8 mouse cellular contexts compared by ENCODE assay signal in genomic region chr14:20641438-20641875, GRCm38 (mm10). TPM values are rescaled to one million over a fixed set of nuclear protein-coding genes. Genes with fewer than 3 reads are reported as not detected.
DNase-seq lines count a peak whose midpoint lies in the region; ATAC-seq and TF ChIP-seq lines count a peak whose summit lies in the region.

No protein-coding gene starts in this region.

- no peak for ATAC-seq in kidney, embryonic 16.5 days (ENCODE audit: low FRiP score, low TSS enrichment)
- no peak for ATAC-seq in hindbrain, embryonic 12.5 days (ENCODE audit: low FRiP score)
- no peak for ATAC-seq in midbrain, embryonic 14.5 days (ENCODE audit: low FRiP score, low TSS enrichment)
- no peak for ATAC-seq in megakaryocyte-erythroid progenitor cell, adult 5-6 weeks (replicated peaks; ENCODE audit: low FRiP score, low TSS enrichment, poor library complexity, severe bottlenecking)

- no peaks in the 10 kb centered on the region for H3K36me3 ChIP-seq in kidney, embryonic 16.5 days (ENCODE audit: insufficient read depth, low read length)
- no peaks in the 10 kb centered on the region for H3K36me3 ChIP-seq in hindbrain, embryonic 12.5 days
- no peaks in the 10 kb centered on the region for H3K36me3 ChIP-seq in midbrain, embryonic 14.5 days (ENCODE audit: control insufficient read depth, insufficient read depth, low read length)

- peak overlapping the region; percentile 90 for H3K4me3 ChIP-seq in kidney, embryonic 16.5 days (ENCODE audit: low read length)
- H3K4me3 ChIP-seq in bone marrow, adult 2 months (replicated peaks; ENCODE audit: control insufficient read depth, low read depth, low read length), result peak overlapping the region; percentile 87
- peak overlapping the region; percentile 85 for H3K4me3 ChIP-seq in hindbrain, embryonic 12.5 days
- peak overlapping the region; percentile 82 for H3K4me3 ChIP-seq in midbrain, embryonic 14.5 days (replicated peaks; ENCODE audit: low read depth, low read length)

- peak overlapping the region; percentile 93 for H3K27ac ChIP-seq in kidney, embryonic 16.5 days (ENCODE audit: low read length)
- peak overlapping the region; percentile 71; the same call in 1 of the 2 replicates for H3K27ac ChIP-seq in bone marrow, adult 2 months (ENCODE audit: control insufficient read depth, insufficient read depth, low read depth, low read length, poor library complexity)
- peak overlapping the region; percentile 95 for H3K27ac ChIP-seq in hindbrain, embryonic 12.5 days
- peak overlapping the region; percentile 93 for H3K27ac ChIP-seq in midbrain, embryonic 14.5 days (replicated peaks; ENCODE audit: low read depth, low read length)

- H3K9ac ChIP-seq in kidney, embryonic 16.5 days (replicated peaks; ENCODE audit: low read length), result peak overlapping the region; percentile 95
- H3K9ac ChIP-seq in hindbrain, embryonic 12.5 days, result peak overlapping the region; percentile 87
- peak overlapping the region; percentile 83 for H3K9ac ChIP-seq in midbrain, embryonic 14.5 days (replicated peaks; ENCODE audit: low read length)

- TF ChIP-seq CTCF in bone marrow, adult 2 months (IDR thresholded peaks at IDR 0.05; ENCODE audit: control insufficient read depth, insufficient read depth, low read length), result no peak

- no peaks in the 10 kb centered on the region for H3K27me3 ChIP-seq in kidney, embryonic 16.5 days (ENCODE audit: insufficient read depth, low read length)
- H3K27me3 ChIP-seq in hindbrain, embryonic 12.5 days, result no peaks in the 10 kb centered on the region
- H3K27me3 ChIP-seq in midbrain, embryonic 14.5 days (ENCODE audit: control insufficient read depth, insufficient read depth, low read length), result no peaks in the 10 kb centered on the region

- H3K4me1 ChIP-seq in kidney, embryonic 16.5 days (ENCODE audit: insufficient read depth, low read length), result peaks cover 12% of the 10 kb centered on the region
- H3K4me1 ChIP-seq in bone marrow, adult 2 months (ENCODE audit: control insufficient read depth, insufficient read depth, low read length), result no peaks in the 10 kb centered on the region
- peaks cover 10% of the 10 kb centered on the region for H3K4me1 ChIP-seq in hindbrain, embryonic 12.5 days
- peaks cover 5% of the 10 kb centered on the region; the same call in 1 of the 2 replicates for H3K4me1 ChIP-seq in midbrain, embryonic 14.5 days (ENCODE audit: control insufficient read depth, insufficient read depth, low read length)

- DNase-seq in kidney, adult 8-10 months, result no peak
- DNase-seq in midbrain, embryonic 14.5 days, result peak; percentile 38
- no peak for DNase-seq in natural killer cell, adult 2 months (ENCODE audit: low spot score in 2 of 2)
- DNase-seq in layer of hippocampus, adult 9-10 months (ENCODE audit: low spot score), result no peak

- 16% methylated on average over 10 of the region's 10 CpGs for WGBS in kidney, embryonic 16.5 days
- WGBS in bone marrow, adult 2 months, result 15% methylated on average over 10 of the region's 10 CpGs
- 17% methylated on average over 10 of the region's 10 CpGs for WGBS in hindbrain, embryonic 12.5 days
- 17% methylated on average over 10 of the region's 10 CpGs for WGBS in midbrain, embryonic 14.5 days

- H3K9me3 ChIP-seq in kidney, embryonic 16.5 days (ENCODE audit: low read length), result no peaks in the 10 kb centered on the region
- no peaks in the 10 kb centered on the region for H3K9me3 ChIP-seq in hindbrain, embryonic 12.5 days (replicated peaks)
- H3K9me3 ChIP-seq in midbrain, embryonic 14.5 days (ENCODE audit: control insufficient read depth, low read length), result no peaks in the 10 kb centered on the region

- H3K4me2 ChIP-seq in kidney, embryonic 16.5 days (replicated peaks; ENCODE audit: low read depth, low read length), result peak overlapping the region; percentile 81
- H3K4me2 ChIP-seq in hindbrain, embryonic 12.5 days (replicated peaks), result peak overlapping the region; percentile 76
- peak overlapping the region; percentile 80 for H3K4me2 ChIP-seq in midbrain, embryonic 14.5 days (ENCODE audit: low read length)

- TF ChIP-seq POLR2A in bone marrow, adult 2 months (IDR thresholded peaks at IDR 0.05; ENCODE audit: borderline replicate concordance, control insufficient read depth, low read depth, low read length), result no peak

RNA-seq across cellular contexts. Expression of gene Usp54, which starts 0.6 kb away (rescaled TPM):
- 8.0 and 10.2 TPM in 2 replicates for polyA plus RNA-seq in kidney, embryonic 16.5 days (2015; fragmentation: Nextera tagmentation; extraction: Ambion mirVana)
- polyA plus RNA-seq in bone marrow, adult 2 months (2011; ENCODE audit: insufficient read depth, insufficient read length, low replicate concordance, missing spikeins), result 2.2 and 6.4 TPM in 2 replicates
- 16.6 and 16.9 TPM in 2 replicates for polyA plus RNA-seq in hindbrain, embryonic 12.5 days (2016; fragmentation: Nextera tagmentation; extraction: Ambion mirVana)
- polyA plus RNA-seq in midbrain, embryonic 14.5 days (2014; fragmentation: Nextera tagmentation; extraction: Ambion mirVana), result 10.9 and 14.5 TPM in 2 replicates
- 7.5 and 14.1 TPM in 2 replicates for total RNA-seq in megakaryocyte-erythroid progenitor cell, adult 5-6 weeks (2014; fragmentation: Nextera tagmentation)
- 5.6 and 6.8 TPM in 2 replicates for total RNA-seq in megakaryocyte-erythroid progenitor cell, adult 5-6 weeks (2017)

RNA-seq across cellular contexts. Expression of gene Myoz1, which starts 14.9 kb away (rescaled TPM):
- polyA plus RNA-seq in kidney, embryonic 16.5 days (2015; fragmentation: Nextera tagmentation; extraction: Ambion mirVana), result 3.0 and 3.2 TPM in 2 replicates
- 4.7 TPM in 1 of 2 replicates, not detected in the other for polyA plus RNA-seq in bone marrow, adult 2 months (2011; ENCODE audit: insufficient read depth, insufficient read length, low replicate concordance, missing spikeins)
- 0.19 and 0.30 TPM in 2 replicates for polyA plus RNA-seq in hindbrain, embryonic 12.5 days (2016; fragmentation: Nextera tagmentation; extraction: Ambion mirVana)
- not detected in 2 replicates for polyA plus RNA-seq in midbrain, embryonic 14.5 days (2014; fragmentation: Nextera tagmentation; extraction: Ambion mirVana)
- total RNA-seq in megakaryocyte-erythroid progenitor cell, adult 5-6 weeks (2014; fragmentation: Nextera tagmentation), result not detected in 2 replicates
- not detected in 2 replicates for total RNA-seq in megakaryocyte-erythroid progenitor cell, adult 5-6 weeks (2017)

RNA-seq across cellular contexts. Expression of gene Synpo2l, which starts 26.7 kb away (rescaled TPM):
- polyA plus RNA-seq in kidney, embryonic 16.5 days (2015; fragmentation: Nextera tagmentation; extraction: Ambion mirVana), result 0.92 and 1.2 TPM in 2 replicates
- 0.70 TPM in 1 of 2 replicates, not detected in the other for polyA plus RNA-seq in bone marrow, adult 2 months (2011; ENCODE audit: insufficient read depth, insufficient read length, low replicate concordance, missing spikeins)
- polyA plus RNA-seq in hindbrain, embryonic 12.5 days (2016; fragmentation: Nextera tagmentation; extraction: Ambion mirVana), result 0.85 and 5.3 TPM in 2 replicates
- polyA plus RNA-seq in midbrain, embryonic 14.5 days (2014; fragmentation: Nextera tagmentation; extraction: Ambion mirVana), result 0.09 TPM in 2 replicates
- not detected in 2 replicates for total RNA-seq in megakaryocyte-erythroid progenitor cell, adult 5-6 weeks (2014; fragmentation: Nextera tagmentation)
- total RNA-seq in megakaryocyte-erythroid progenitor cell, adult 5-6 weeks (2017), result 0.05 and 0.46 TPM in 2 replicates

RNA-seq across cellular contexts. Expression of gene Sec24c, which starts 32.7 kb away (rescaled TPM):
- polyA plus RNA-seq in kidney, embryonic 16.5 days (2015; fragmentation: Nextera tagmentation; extraction: Ambion mirVana), result 113 and 120 TPM in 2 replicates
- polyA plus RNA-seq in bone marrow, adult 2 months (2011; ENCODE audit: insufficient read depth, insufficient read length, low replicate concordance, missing spikeins), result 29.8 and 49.6 TPM in 2 replicates
- polyA plus RNA-seq in hindbrain, embryonic 12.5 days (2016; fragmentation: Nextera tagmentation; extraction: Ambion mirVana), result 102 and 109 TPM in 2 replicates
- 54.0 and 81.5 TPM in 2 replicates for polyA plus RNA-seq in midbrain, embryonic 14.5 days (2014; fragmentation: Nextera tagmentation; extraction: Ambion mirVana)
- total RNA-seq in megakaryocyte-erythroid progenitor cell, adult 5-6 weeks (2014; fragmentation: Nextera tagmentation), result 99.9 and 104 TPM in 2 replicates
- 50.4 and 55.1 TPM in 2 replicates for total RNA-seq in megakaryocyte-erythroid progenitor cell, adult 5-6 weeks (2017)

RNA-seq across cellular contexts. Expression of gene Fut11, which starts 53.3 kb away (rescaled TPM):
- 28.2 and 28.5 TPM in 2 replicates for polyA plus RNA-seq in kidney, embryonic 16.5 days (2015; fragmentation: Nextera tagmentation; extraction: Ambion mirVana)
- 3.6 and 5.8 TPM in 2 replicates for polyA plus RNA-seq in bone marrow, adult 2 months (2011; ENCODE audit: insufficient read depth, insufficient read length, low replicate concordance, missing spikeins)
- 32.0 and 33.4 TPM in 2 replicates for polyA plus RNA-seq in hindbrain, embryonic 12.5 days (2016; fragmentation: Nextera tagmentation; extraction: Ambion mirVana)
- polyA plus RNA-seq in midbrain, embryonic 14.5 days (2014; fragmentation: Nextera tagmentation; extraction: Ambion mirVana), result 17.9 and 22.2 TPM in 2 replicates
- total RNA-seq in megakaryocyte-erythroid progenitor cell, adult 5-6 weeks (2014; fragmentation: Nextera tagmentation), result 6.7 and 8.6 TPM in 2 replicates
- total RNA-seq in megakaryocyte-erythroid progenitor cell, adult 5-6 weeks (2017), result 2.7 and 3.7 TPM in 2 replicates
